Mouse (Mus musculus): ENCODE results near the gene Phf3. TPM values are rescaled to one million over a fixed set of nuclear protein-coding genes. Genes with fewer than 3 reads are reported as not detected.

Gene Phf3
- polyA plus RNA-seq, 1 experiment from 2014 or later: 26.9 TPM

- H3K27ac ChIP-seq: no peak overlapping the region
- DNase-seq (ENCODE audit: low spot score): no peak
- no peak overlapping the region for H3K4me3 ChIP-seq
- WGBS: 80% methylated on average over 10 of the region's 10 CpGs
- H3K27me3 ChIP-seq (ENCODE audit: low read depth, poor library complexity, severe bottlenecking): no peaks in the 10 kb centered on the region
- H3K4me1 ChIP-seq: no peaks in the 10 kb centered on the region
- H3K36me3 ChIP-seq: peaks cover 87% of the 10 kb centered on the region
- H3K9me3 ChIP-seq (replicated peaks): no peaks in the 10 kb centered on the region
These were observed 65.5 kb downstream of the Phf3 start for GRCm38 (mm10) chr1:30808101-30808699.

GRCm38 (mm10) chr1:30805688-30806285 is 67.9 kb downstream of the Phf3 start:
- WGBS: 85% methylated on average over 11 of the region's 11 CpGs
- H3K36me3 ChIP-seq: peaks cover 82% of the 10 kb centered on the region
- H3K27me3 ChIP-seq (ENCODE audit: low read depth, poor library complexity, severe bottlenecking): no peaks in the 10 kb centered on the region

GRCm38 (mm10) chr1:30804919-30805318 is 68.8 kb downstream of the Phf3 start:
- H3K27me3 ChIP-seq (ENCODE audit: low read depth, poor library complexity, severe bottlenecking): no peaks in the 10 kb centered on the region
- WGBS: 95% methylated on average over 7 of the region's 7 CpGs

More at GRCm38 (mm10) chr1:30805688-30806285, 67.9 kb downstream of the Phf3 start:
- Histone ChIP-seq H3K4me3 (no peak overlapping the region), H3K9me3 (replicated peaks) (no peaks in the 10 kb centered on the region), H3K4me1 (no peaks in the 10 kb centered on the region), H3K27ac (no peak overlapping the region)
- no peak for DNase-seq (ENCODE audit: low spot score)

GRCm38 (mm10) chr1:30801911-30802310 is 71.8 kb downstream of the Phf3 start:
- no peak overlapping the region for H3K4me3 ChIP-seq
- WGBS: 93% methylated on average over 8 of the region's 8 CpGs
- H3K4me1 ChIP-seq: no peaks in the 10 kb centered on the region

More at GRCm38 (mm10) chr1:30804919-30805318, 68.8 kb downstream of the Phf3 start:
- no peaks in the 10 kb centered on the region for H3K4me1 ChIP-seq
- no peaks in the 10 kb centered on the region for H3K9me3 ChIP-seq (replicated peaks)
- H3K27ac ChIP-seq: no peak overlapping the region
- H3K36me3 ChIP-seq: peaks cover 73% of the 10 kb centered on the region
- no peak for DNase-seq (ENCODE audit: low spot score)
- H3K4me3 ChIP-seq: no peak overlapping the region

GRCm38 (mm10) chr1:30799277-30799834 is 74.4 kb downstream of the Phf3 start:
- peaks cover 29% of the 10 kb centered on the region for H3K36me3 ChIP-seq
- no peaks in the 10 kb centered on the region for H3K9me3 ChIP-seq (replicated peaks)
- no peak overlapping the region for H3K4me3 ChIP-seq
- H3K27ac ChIP-seq: no peak overlapping the region
- no peaks in the 10 kb centered on the region for H3K4me1 ChIP-seq
- WGBS: 80% methylated on average over 6 of the region's 6 CpGs
- DNase-seq (ENCODE audit: low spot score): no peak
- no peaks in the 10 kb centered on the region for H3K27me3 ChIP-seq (ENCODE audit: low read depth, poor library complexity, severe bottlenecking)

More at GRCm38 (mm10) chr1:30801911-30802310, 71.8 kb downstream of the Phf3 start:
- Histone ChIP-seq H3K9me3 (replicated peaks) (no peaks in the 10 kb centered on the region), H3K36me3 (peaks cover 49% of the 10 kb centered on the region), H3K27ac (no peak overlapping the region), H3K27me3 (ENCODE audit: low read depth, poor library complexity, severe bottlenecking) (no peaks in the 10 kb centered on the region)
- no peak for DNase-seq (ENCODE audit: low spot score)

GRCm38 (mm10) chr1:30794606-30795005 is 79.1 kb downstream of the Phf3 start:
- H3K27ac ChIP-seq: no peak overlapping the region
- WGBS: 94% methylated on average over 5 of the region's 5 CpGs
- H3K36me3 ChIP-seq: no peaks in the 10 kb centered on the region
- H3K4me3 ChIP-seq: no peak overlapping the region
- no peaks in the 10 kb centered on the region for H3K9me3 ChIP-seq (replicated peaks)
- H3K4me1 ChIP-seq: no peaks in the 10 kb centered on the region
- DNase-seq (ENCODE audit: low spot score): no peak
- H3K27me3 ChIP-seq (ENCODE audit: low read depth, poor library complexity, severe bottlenecking): no peaks in the 10 kb centered on the region

- Histone ChIP-seq H3K36me3 (no peaks in the 10 kb centered on the region), H3K4me1 (no peaks in the 10 kb centered on the region), H3K27ac (no peak overlapping the region), H3K9me3 (replicated peaks) (no peaks in the 10 kb centered on the region), H3K4me3 (no peak overlapping the region), H3K27me3 (ENCODE audit: low read depth, poor library complexity, severe bottlenecking) (no peaks in the 10 kb centered on the region)
- WGBS: 87% methylated on average over 7 of the region's 7 CpGs
- no peak for DNase-seq (ENCODE audit: low spot score)
These were observed 80.3 kb downstream of the Phf3 start for GRCm38 (mm10) chr1:30793357-30793883.

GRCm38 (mm10) chr1:30792935-30793334 is 80.8 kb downstream of the Phf3 start:
- no peak overlapping the region for H3K4me3 ChIP-seq
- H3K27me3 ChIP-seq (ENCODE audit: low read depth, poor library complexity, severe bottlenecking): no peaks in the 10 kb centered on the region
- H3K36me3 ChIP-seq: no peaks in the 10 kb centered on the region
- no peaks in the 10 kb centered on the region for H3K4me1 ChIP-seq
- 70% methylated on average over 5 of the region's 5 CpGs for WGBS
- DNase-seq (ENCODE audit: low spot score): no peak
- H3K9me3 ChIP-seq (replicated peaks): no peaks in the 10 kb centered on the region
- H3K27ac ChIP-seq: no peak overlapping the region

- Histone ChIP-seq H3K36me3 (no peaks in the 10 kb centered on the region), H3K4me1 (no peaks in the 10 kb centered on the region), H3K9me3 (replicated peaks) (no peaks in the 10 kb centered on the region), H3K4me3 (no peak overlapping the region), H3K27me3 (ENCODE audit: low read depth, poor library complexity, severe bottlenecking) (no peaks in the 10 kb centered on the region), H3K27ac (no peak overlapping the region)
- 87% methylated on average over 1 of the region's 1 CpGs for WGBS
- no peak for DNase-seq (ENCODE audit: low spot score)
These were observed 83.5 kb downstream of the Phf3 start for GRCm38 (mm10) chr1:30790220-30790619.

GRCm38 (mm10) chr1:30789689-30790088 is 84.0 kb downstream of the Phf3 start:
- DNase-seq (ENCODE audit: low spot score): no peak
- Histone ChIP-seq H3K9me3 (replicated peaks) (no peaks in the 10 kb centered on the region), H3K36me3 (no peaks in the 10 kb centered on the region), H3K4me3 (no peak overlapping the region), H3K27me3 (ENCODE audit: low read depth, poor library complexity, severe bottlenecking) (no peaks in the 10 kb centered on the region), H3K27ac (no peak overlapping the region), H3K4me1 (no peaks in the 10 kb centered on the region)
- 68% methylated on average over 1 of the region's 1 CpGs for WGBS

- Histone ChIP-seq H3K27ac (no peak overlapping the region), H3K4me3 (no peak overlapping the region), H3K9me3 (replicated peaks) (no peaks in the 10 kb centered on the region), H3K36me3 (no peaks in the 10 kb centered on the region), H3K27me3 (ENCODE audit: low read depth, poor library complexity, severe bottlenecking) (no peaks in the 10 kb centered on the region), H3K4me1 (no peaks in the 10 kb centered on the region)
- WGBS: 78% methylated on average over 2 of the region's 2 CpGs
- DNase-seq (ENCODE audit: low spot score): no peak
These were observed 84.7 kb downstream of the Phf3 start for GRCm38 (mm10) chr1:30789001-30789400.

- Histone ChIP-seq H3K4me3 (no peak overlapping the region), H3K36me3 (no peaks in the 10 kb centered on the region), H3K27me3 (ENCODE audit: low read depth, poor library complexity, severe bottlenecking) (no peaks in the 10 kb centered on the region), H3K9me3 (replicated peaks) (no peaks in the 10 kb centered on the region), H3K4me1 (no peaks in the 10 kb centered on the region), H3K27ac (no peak overlapping the region)
- DNase-seq (ENCODE audit: low spot score): no peak
- 90% methylated on average over 9 of the region's 9 CpGs for WGBS
These were observed 87.1 kb downstream of the Phf3 start for GRCm38 (mm10) chr1:30786583-30786982.

- DNase-seq (ENCODE audit: low spot score): no peak
- Histone ChIP-seq H3K4me1 (no peaks in the 10 kb centered on the region), H3K4me3 (no peak overlapping the region), H3K36me3 (no peaks in the 10 kb centered on the region), H3K27me3 (ENCODE audit: low read depth, poor library complexity, severe bottlenecking) (no peaks in the 10 kb centered on the region), H3K9me3 (replicated peaks) (no peaks in the 10 kb centered on the region), H3K27ac (no peak overlapping the region)
- WGBS: 82% methylated on average over 6 of the region's 6 CpGs
These were observed 90.0 kb downstream of the Phf3 start for GRCm38 (mm10) chr1:30783741-30784140.
